Mouse (Mus musculus) heart, adult 2 months (tissue): ENCODE measurements at regions not wholly inside any gene's neighbourhood (a gene's known extent, or its start where the extent isn't known, plus 50 kb on each side); places are given as distances from the start of the nearest gene placed in this dataset.

Experiments used
- CTCF ChIP-seq: fragments of 200-600 bp; IDR thresholded peaks from 2 replicates; pipeline ENCODE4 v1.8.1; 2022; ENCODE audit warnings: antibody characterized with exemption, mild to moderate bottlenecking, moderate library complexity
- POLR2A ChIP-seq: fragments of 200-500 bp; IDR thresholded peaks from 2 replicates; pipeline ENCODE4 v1.6.1; 2011; ENCODE audit warnings: mild to moderate bottlenecking, low read depth, low read length, control low read depth; ENCODE audit not compliant: insufficient read depth

DNA sequence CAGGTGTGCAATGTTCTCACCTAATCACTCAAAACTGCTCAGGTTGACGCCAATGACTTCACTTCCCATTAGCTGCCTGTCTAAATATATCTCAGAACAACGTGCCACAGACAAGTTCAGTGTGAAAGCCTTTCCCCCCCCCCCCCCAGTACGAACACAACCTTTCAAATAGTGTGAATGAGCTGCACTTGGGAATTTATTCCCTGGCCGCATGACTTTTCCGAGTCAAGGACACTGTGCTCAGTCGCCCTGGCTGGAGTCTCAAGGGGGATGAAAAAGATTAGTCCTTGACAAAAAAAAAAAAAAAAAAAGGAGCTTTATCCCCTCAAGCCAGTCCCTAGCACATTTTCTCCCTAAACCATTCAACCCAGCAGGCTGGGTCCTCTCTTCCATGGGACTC, 158.4 kb upstream of the Pln start:
- TF ChIP-seq POLR2A (no peak), CTCF (no peak)
